Mouse (Mus musculus) embryonic facial prominence, embryonic 13.5 days (tissue): ENCODE data around the gene Cd151. TPM values are rescaled to one million over a fixed set of nuclear protein-coding genes. Genes with fewer than 3 reads are reported as not detected.

Source experiments
- ATAC-seq: fragments of 200-750 bp; cut with Nextera tagmentation; 2 replicates; pipeline ENCODE4 v1.8.0; 2017; ENCODE audit warnings: low read depth; ENCODE audit not compliant: insufficient number of reproducible peaks, insufficient read depth, low FRiP score, low TSS enrichment
- H3K27ac ChIP-seq: fragments of 300-500 bp; sonication (generic); 2 replicates; pipeline ENCODE4 v1.5.1; 2015; ENCODE audit warnings: moderate library complexity, mild to moderate bottlenecking, inconsistent platforms
- H3K27me3 ChIP-seq: fragments of 300-500 bp; sonication (generic); 2 replicates; pipeline ENCODE4 v1.6.1; 2015; ENCODE audit warnings: mild to moderate bottlenecking, inconsistent platforms
- H3K36me3 ChIP-seq: fragments of 300-500 bp; sonication (generic); 2 replicates; pipeline ENCODE4 v1.6.1; 2015; ENCODE audit warnings: mild to moderate bottlenecking, inconsistent platforms
- H3K4me1 ChIP-seq: fragments of 300-500 bp; sonication (generic); 2 replicates; pipeline ENCODE4 v1.6.1; 2015; ENCODE audit warnings: inconsistent platforms
- H3K4me2 ChIP-seq: fragments of 300-500 bp; sonication (generic); 2 replicates; pipeline ENCODE4 v1.6.1; 2015; ENCODE audit warnings: moderate library complexity, mild to moderate bottlenecking, inconsistent platforms
- H3K4me3 ChIP-seq: fragments of 300-500 bp; sonication (generic); 2 replicates; pipeline ENCODE4 v1.5.1; 2015; ENCODE audit warnings: mild to moderate bottlenecking, inconsistent platforms
- H3K9ac ChIP-seq: fragments of 300-500 bp; sonication (generic); 2 replicates; pipeline ENCODE4 v1.6.1; 2015; ENCODE audit warnings: mild to moderate bottlenecking, inconsistent platforms
- H3K9me3 ChIP-seq: fragments of 300-500 bp; sonication (generic); 2 replicates; pipeline ENCODE4 v1.6.1; 2016; ENCODE audit warnings: inconsistent platforms
- WGBS: fragments of 180-500 bp; shearing (Covaris S2); methylation state at CpG from one replicate; pipeline ENCODE4 v1.1.7; 2015; ENCODE audit warnings: mixed read lengths; 5-methylcytosine and 5-hydroxymethylcytosine counted together
- polyA plus RNA-seq: library from polyadenylated mRNA; unstranded; fragments of >200 nt; fragmentation: Nextera tagmentation; extraction: Ambion mirVana; gene quantifications from 2 replicates; pipeline ENCODE4 v1.2.1, GENCODE M21; 2015

Cd151 gene
- polyA plus RNA-seq, 1 experiment from 2014 or later, result 16.6 TPM

DNA sequence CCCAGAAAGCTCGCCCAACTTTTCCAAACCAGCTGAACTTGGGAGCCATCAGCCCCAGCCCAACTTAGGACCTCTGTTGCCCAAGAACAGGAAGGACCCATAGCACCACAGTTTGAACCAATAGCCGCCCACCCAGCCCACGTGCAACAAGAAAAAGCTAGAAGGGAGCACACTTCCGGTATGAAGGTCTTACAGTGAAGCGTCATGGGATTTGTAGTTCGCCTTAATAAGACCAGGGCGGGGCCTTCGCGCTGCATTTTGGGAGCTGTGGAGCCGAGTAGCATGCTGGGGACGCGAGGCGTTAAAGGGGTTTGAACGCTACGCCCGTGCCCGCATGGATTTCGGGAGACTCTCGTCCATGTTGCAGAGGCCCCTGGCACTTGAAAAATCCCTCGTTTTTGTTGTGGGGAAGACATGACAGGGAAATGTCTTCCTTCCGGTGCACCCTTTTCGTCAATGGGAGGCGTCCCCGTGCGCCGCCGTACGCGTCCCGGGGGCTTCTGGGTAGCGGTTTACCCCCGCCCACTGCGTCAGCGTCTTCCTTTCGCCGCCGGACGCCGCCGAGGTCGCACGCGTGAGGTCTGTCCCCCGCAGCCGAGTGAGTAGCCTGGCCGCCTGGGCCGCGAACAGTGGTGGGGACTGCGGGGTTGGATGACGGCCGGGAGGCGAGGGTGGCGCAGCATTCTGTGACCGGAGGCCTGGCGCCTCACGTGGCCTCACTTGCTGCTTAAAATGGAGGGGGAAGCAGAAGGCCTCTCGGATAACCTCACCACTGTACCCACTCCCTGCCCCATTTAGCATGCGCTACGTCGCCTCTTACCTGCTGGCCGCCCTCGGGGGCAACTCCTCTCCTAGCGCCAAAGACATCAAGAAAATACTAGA is 19.8 kb upstream of the Cd151 start, which contains the start of gene Rplp2:
Gene Rplp2, plus strand, starts transcription at position 261 of the 882 bp plus-strand sequence.
- Histone ChIP-seq H3K9ac (peak within 1 kb of the TSS; percentile 95), H3K27ac (peak within 1 kb of the TSS; percentile 87), H3K9me3 (no peaks in the 10 kb centered on the region), H3K36me3 (peaks cover 39% of the 10 kb centered on the region), H3K27me3 (no peaks in the 10 kb centered on the region), H3K4me1 (peaks cover 37% of the 10 kb centered on the region), H3K4me2 (peak within 1 kb of the TSS; percentile 76), H3K4me3 (peak within 1 kb of the TSS; percentile 81)
- ATAC-seq, result peak; percentile 85
- WGBS, result under 1% methylated on average over 63 of the region's 63 CpGs

- no peak overlapping the region for H3K9ac ChIP-seq
- peaks cover 40% of the 10 kb centered on the region for H3K36me3 ChIP-seq
- H3K27ac ChIP-seq, result no peak overlapping the region
- H3K27me3 ChIP-seq, result peaks cover 10% of the 10 kb centered on the region; the same call in 1 of the 2 replicates
- H3K4me2 ChIP-seq, result no peak overlapping the region
- H3K9me3 ChIP-seq, result no peaks in the 10 kb centered on the region
- H3K4me1 ChIP-seq, result peaks cover 29% of the 10 kb centered on the region
- no peak overlapping the region for H3K4me3 ChIP-seq
- no peak for ATAC-seq
Measured at GRCm38 (mm10) chr7:141451928-141452327, 15.3 kb upstream of the Cd151 start.

- Histone ChIP-seq H3K27me3 (peaks cover 17% of the 10 kb centered on the region), H3K4me1 (peaks cover 24% of the 10 kb centered on the region), H3K9ac (no peak overlapping the region), H3K4me2 (no peak overlapping the region), H3K36me3 (peaks cover 37% of the 10 kb centered on the region), H3K4me3 (no peak overlapping the region), H3K27ac (no peak overlapping the region), H3K9me3 (no peaks in the 10 kb centered on the region)
- 78% methylated on average over 2 of the region's 2 CpGs for WGBS
- ATAC-seq, result no peak
Measured at GRCm38 (mm10) chr7:141453636-141454035, 13.6 kb upstream of the Cd151 start.

DNA sequence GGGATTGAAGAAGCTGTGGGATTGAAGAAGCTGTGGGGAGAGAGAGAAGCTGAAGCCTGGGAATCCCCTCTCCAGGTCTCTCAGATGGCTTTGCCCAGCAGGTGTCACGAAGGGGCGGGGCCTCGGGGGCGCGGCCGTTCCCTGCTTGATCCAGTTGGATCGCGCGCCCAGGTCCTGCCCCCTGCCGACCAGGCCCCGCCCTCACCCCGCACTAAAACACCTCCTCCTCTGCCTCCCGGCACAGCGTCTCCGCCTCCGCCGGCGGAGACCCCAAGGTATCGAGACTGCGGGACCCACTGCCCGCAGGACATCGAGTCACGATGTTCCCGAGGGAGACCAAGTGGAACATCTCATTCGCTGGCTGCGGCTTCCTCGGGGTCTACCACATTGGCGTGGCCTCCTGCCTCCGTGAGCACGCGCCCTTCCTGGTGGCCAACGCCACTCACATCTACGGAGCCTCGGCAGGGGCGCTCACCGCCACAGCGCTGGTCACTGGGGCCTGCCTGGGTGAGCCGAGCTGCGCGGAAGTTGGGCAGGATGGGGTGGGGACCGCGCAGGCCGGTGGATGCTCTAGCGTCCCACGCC is 12.1 kb upstream of the Cd151 start, which contains the start of gene Pnpla2:
Gene Pnpla2, plus strand, starts transcription at position 232 of the 585 bp plus-strand sequence.
- H3K36me3 ChIP-seq, result peaks cover 27% of the 10 kb centered on the region
- H3K9ac ChIP-seq, result peak within 1 kb of the TSS; percentile 76
- under 1% methylated on average over 39 of the region's 45 CpGs for WGBS
- peak within 1 kb of the TSS; percentile 28; the same call in 1 of the 2 replicates for H3K27ac ChIP-seq
- no peaks in the 10 kb centered on the region for H3K9me3 ChIP-seq
- H3K4me1 ChIP-seq, result peaks cover 15% of the 10 kb centered on the region
- ATAC-seq, result peak; percentile 73
- peaks cover 31% of the 10 kb centered on the region for H3K27me3 ChIP-seq
- peak within 1 kb of the TSS; percentile 98 for H3K4me2 ChIP-seq
- peak within 1 kb of the TSS; percentile 66 for H3K4me3 ChIP-seq

GRCm38 (mm10) chr7:141455610-141456314 is 11.4 kb upstream of the Cd151 start:
- H3K27me3 ChIP-seq, result peaks cover 38% of the 10 kb centered on the region
- H3K4me2 ChIP-seq, result peak overlapping the region; percentile 98
- peak overlapping the region; percentile 76 for H3K9ac ChIP-seq
- no peaks in the 10 kb centered on the region for H3K9me3 ChIP-seq
- 2% methylated on average over 23 of the region's 23 CpGs for WGBS
- peak overlapping the region; percentile 66 for H3K4me3 ChIP-seq
- ATAC-seq, result no peak
- H3K36me3 ChIP-seq, result peaks cover 20% of the 10 kb centered on the region
- H3K27ac ChIP-seq, result peak overlapping the region; percentile 28; the same call in 1 of the 2 replicates
- peaks cover 16% of the 10 kb centered on the region for H3K4me1 ChIP-seq

DNA sequence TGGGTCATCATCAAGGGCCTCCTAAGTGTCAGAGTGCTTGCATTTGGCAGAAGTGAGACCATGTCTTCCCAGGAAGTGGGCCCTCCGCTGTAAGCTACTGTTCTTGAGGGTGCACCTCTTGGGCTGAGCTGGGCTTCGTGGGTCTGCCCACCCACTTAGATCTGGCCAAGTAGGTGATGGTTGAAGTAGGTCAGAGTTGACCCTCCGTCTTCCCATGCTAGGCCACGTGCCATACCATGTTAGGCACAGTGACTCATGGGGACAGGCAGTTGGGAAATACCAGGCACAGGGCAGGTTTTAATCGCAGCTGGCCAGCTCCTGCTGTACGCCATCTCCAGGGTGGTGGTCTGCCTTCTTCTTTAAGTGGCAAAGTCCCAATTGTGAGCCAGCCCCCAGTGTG is 10.5 kb upstream of the Cd151 start:
- Histone ChIP-seq H3K27ac (no peak overlapping the region), H3K9me3 (no peaks in the 10 kb centered on the region), H3K9ac (no peak overlapping the region), H3K4me3 (0 out of 2 replicates have a peak overlapping the region, but pooled peaks have one; percentile 66), H3K4me2 (peak overlapping the region; percentile 98), H3K27me3 (peaks cover 48% of the 10 kb centered on the region), H3K36me3 (peaks cover 10% of the 10 kb centered on the region), H3K4me1 (peaks cover 23% of the 10 kb centered on the region)
- 85% methylated on average over 6 of the region's 6 CpGs for WGBS
- no peak for ATAC-seq

- 90% methylated on average over 14 of the region's 14 CpGs for WGBS
- no peak overlapping the region for H3K4me2 ChIP-seq
- H3K36me3 ChIP-seq, result peaks cover 5% of the 10 kb centered on the region
- no peaks in the 10 kb centered on the region for H3K9me3 ChIP-seq
- peaks cover 53% of the 10 kb centered on the region for H3K27me3 ChIP-seq
- peaks cover 27% of the 10 kb centered on the region for H3K4me1 ChIP-seq
- no peak overlapping the region for H3K27ac ChIP-seq
- ATAC-seq, result no peak
- H3K4me3 ChIP-seq, result no peak overlapping the region
- no peak overlapping the region for H3K9ac ChIP-seq
Measured at GRCm38 (mm10) chr7:141457236-141457635, 10.0 kb upstream of the Cd151 start.

DNA sequence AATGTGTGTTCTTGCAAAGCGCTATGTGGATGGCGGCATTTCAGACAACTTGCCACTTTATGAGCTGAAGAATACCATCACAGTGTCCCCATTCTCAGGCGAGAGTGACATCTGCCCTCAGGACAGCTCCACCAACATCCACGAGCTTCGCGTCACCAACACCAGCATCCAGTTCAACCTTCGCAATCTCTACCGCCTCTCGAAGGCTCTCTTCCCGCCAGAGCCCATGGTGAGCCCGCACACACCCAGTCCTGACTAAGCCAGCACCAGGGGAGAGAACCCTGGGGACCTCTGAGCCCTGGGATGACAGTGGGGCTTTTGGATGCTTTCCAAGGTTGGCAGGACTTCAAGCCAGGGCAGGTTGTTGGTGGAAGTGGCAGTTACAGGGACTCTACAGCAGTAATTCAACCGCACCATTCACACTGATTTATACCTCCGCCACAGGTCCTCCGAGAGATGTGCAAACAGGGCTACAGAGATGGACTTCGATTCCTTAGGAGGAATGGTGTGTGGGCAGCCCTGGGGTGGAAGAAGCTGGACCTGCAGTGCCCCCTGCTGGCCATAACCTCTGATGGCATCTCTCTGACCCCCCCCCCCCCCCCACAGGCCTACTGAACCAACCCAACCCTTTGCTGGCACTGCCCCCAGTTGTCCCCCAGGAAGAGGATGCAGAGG is 9.1 kb upstream of the Cd151 start:
- H3K4me3 ChIP-seq, result no peak overlapping the region
- H3K9me3 ChIP-seq, result no peaks in the 10 kb centered on the region
- H3K4me1 ChIP-seq, result peaks cover 30% of the 10 kb centered on the region
- H3K27me3 ChIP-seq, result peaks cover 61% of the 10 kb centered on the region
- no peak overlapping the region for H3K4me2 ChIP-seq
- 77% methylated on average over 15 of the region's 15 CpGs for WGBS
- ATAC-seq, result no peak
- no peak overlapping the region for H3K9ac ChIP-seq
- peaks cover 3% of the 10 kb centered on the region; the same call in 1 of the 2 replicates for H3K36me3 ChIP-seq
- no peak overlapping the region for H3K27ac ChIP-seq

DNA sequence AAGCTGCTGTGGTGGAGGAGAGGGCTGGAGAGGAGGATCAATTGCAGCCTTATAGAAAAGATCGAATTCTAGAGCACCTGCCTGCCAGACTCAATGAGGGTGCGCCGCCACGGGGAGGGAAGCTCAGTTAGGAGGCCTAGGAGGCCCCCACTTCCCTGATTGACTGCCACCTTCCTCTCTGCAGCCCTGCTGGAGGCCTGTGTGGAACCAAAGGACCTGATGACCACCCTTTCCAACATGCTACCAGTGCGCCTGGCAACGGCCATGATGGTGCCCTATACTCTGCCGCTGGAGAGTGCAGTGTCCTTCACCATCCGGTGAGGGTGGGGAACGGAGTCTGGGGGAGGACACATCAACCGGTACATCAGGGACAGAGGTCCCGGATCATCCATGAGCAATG is 8.5 kb upstream of the Cd151 start:
- peaks cover 67% of the 10 kb centered on the region for H3K27me3 ChIP-seq
- no peak for ATAC-seq
- 91% methylated on average over 11 of the region's 11 CpGs for WGBS

GRCm38 (mm10) chr7:141459301-141459711 is 7.9 kb upstream of the Cd151 start:
- WGBS, result 84% methylated on average over 17 of the region's 17 CpGs
- Histone ChIP-seq H3K9ac (no peak overlapping the region), H3K4me2 (no peak overlapping the region), H3K9me3 (no peaks in the 10 kb centered on the region), H3K4me1 (peaks cover 34% of the 10 kb centered on the region), H3K4me3 (no peak overlapping the region), H3K36me3 (peaks cover 3% of the 10 kb centered on the region; the same call in 1 of the 2 replicates), H3K27me3 (peaks cover 73% of the 10 kb centered on the region), H3K27ac (no peak overlapping the region)
- no peak for ATAC-seq

More for the DNA sequence above, 8.5 kb upstream of the Cd151 start:
- no peak overlapping the region for H3K4me3 ChIP-seq
- H3K4me1 ChIP-seq, result peaks cover 30% of the 10 kb centered on the region
- no peak overlapping the region for H3K9ac ChIP-seq
- no peak overlapping the region for H3K4me2 ChIP-seq
- peaks cover 3% of the 10 kb centered on the region; the same call in 1 of the 2 replicates for H3K36me3 ChIP-seq
- H3K9me3 ChIP-seq, result no peaks in the 10 kb centered on the region
- H3K27ac ChIP-seq, result no peak overlapping the region

GRCm38 (mm10) chr7:141460001-141460390 is 7.2 kb upstream of the Cd151 start:
- WGBS, result 69% methylated on average over 5 of the region's 5 CpGs
- Histone ChIP-seq H3K27me3 (peaks cover 80% of the 10 kb centered on the region), H3K9ac (no peak overlapping the region), H3K27ac (no peak overlapping the region), H3K4me3 (no peak overlapping the region), H3K4me2 (no peak overlapping the region), H3K36me3 (peaks cover 3% of the 10 kb centered on the region; the same call in 1 of the 2 replicates), H3K4me1 (peaks cover 35% of the 10 kb centered on the region), H3K9me3 (no peaks in the 10 kb centered on the region)
- ATAC-seq, result no peak
